Mouse (Mus musculus): ENCODE results near the gene Tmem39b.

Gene Tmem39b

GRCm38 (mm10) chr4:129683901-129684493, 12.6 kb downstream of the Tmem39b start:
- DNase-seq (ENCODE audit: low spot score), result no peak

GRCm38 (mm10) chr4:129681837-129682236, 14.8 kb downstream of the Tmem39b start:
- no peak for DNase-seq (ENCODE audit: low spot score)

- DNase-seq (ENCODE audit: low spot score), result no peak
These were observed 23.7 kb downstream of the Tmem39b start for GRCm38 (mm10) chr4:129672878-129673449.

GRCm38 (mm10) chr4:129672083-129672877, 24.4 kb downstream of the Tmem39b start, which contains the start of gene Kpna6:
Gene Kpna6, minus strand, starts transcription at chr4:129672767.
- DNase-seq (ENCODE audit: low spot score), result peak; percentile 74

GRCm38 (mm10) chr4:129671491-129672082, 25.1 kb downstream of the Tmem39b start:
- peak; percentile 32 for DNase-seq (ENCODE audit: low spot score)

- DNase-seq (ENCODE audit: low spot score), result no peak
These were observed 34.3 kb downstream of the Tmem39b start for GRCm38 (mm10) chr4:129662255-129662813.

GRCm38 (mm10) chr4:129661584-129661983, 35.1 kb downstream of the Tmem39b start:
- no peak for DNase-seq (ENCODE audit: low spot score)

GRCm38 (mm10) chr4:129654770-129655169, 41.9 kb downstream of the Tmem39b start:
- DNase-seq (ENCODE audit: low spot score), result no peak

GRCm38 (mm10) chr4:129650359-129650758, 46.3 kb downstream of the Tmem39b start:
- DNase-seq (ENCODE audit: low spot score), result no peak

- no peak for DNase-seq (ENCODE audit: low spot score)
These were observed 48.0 kb downstream of the Tmem39b start for GRCm38 (mm10) chr4:129648656-129649055.

- no peak for DNase-seq (ENCODE audit: low spot score)
These were observed 51.4 kb downstream of the Tmem39b start for GRCm38 (mm10) chr4:129645204-129645603.

- no peak for DNase-seq (ENCODE audit: low spot score)
These were observed 54.9 kb downstream of the Tmem39b start for GRCm38 (mm10) chr4:129641756-129642155.

- DNase-seq (ENCODE audit: low spot score), result peak; percentile 91
These were observed 55.8 kb downstream of the Tmem39b start, which contains the start of gene Txlna for GRCm38 (mm10) chr4:129640638-129641467. Gene Txlna, minus strand, starts transcription at chr4:129641065.

GRCm38 (mm10) chr4:129640101-129640637, 56.5 kb downstream of the Tmem39b start:
- DNase-seq (ENCODE audit: low spot score), result no peak

- no peak for DNase-seq (ENCODE audit: low spot score)
These were observed 57.4 kb downstream of the Tmem39b start for GRCm38 (mm10) chr4:129639221-129639620.

GRCm38 (mm10) chr4:129633852-129634251, 62.8 kb downstream of the Tmem39b start:
- no peak for DNase-seq (ENCODE audit: low spot score)

GRCm38 (mm10) chr4:129631867-129632266, 64.8 kb downstream of the Tmem39b start:
- no peak for DNase-seq (ENCODE audit: low spot score)

GRCm38 (mm10) chr4:129630944-129631343, 65.7 kb downstream of the Tmem39b start:
- DNase-seq (ENCODE audit: low spot score), result no peak
